Mouse (Mus musculus) erythroblast, embryonic 14.5 days (primary cell): ENCODE results near the gene Tsga10.

Experiments used
- GATA1 ChIP-seq: IDR thresholded peaks from 2 replicates; pipeline ENCODE4 v1.6.1; 2012; ENCODE audit warnings: low read length, inconsistent platforms, mixed read lengths
- TAL1 ChIP-seq: IDR thresholded peaks from 3 replicates; pipeline ENCODE4 v1.6.1; 2012; ENCODE audit warnings: low read length, inconsistent platforms, mixed read lengths

DNA sequence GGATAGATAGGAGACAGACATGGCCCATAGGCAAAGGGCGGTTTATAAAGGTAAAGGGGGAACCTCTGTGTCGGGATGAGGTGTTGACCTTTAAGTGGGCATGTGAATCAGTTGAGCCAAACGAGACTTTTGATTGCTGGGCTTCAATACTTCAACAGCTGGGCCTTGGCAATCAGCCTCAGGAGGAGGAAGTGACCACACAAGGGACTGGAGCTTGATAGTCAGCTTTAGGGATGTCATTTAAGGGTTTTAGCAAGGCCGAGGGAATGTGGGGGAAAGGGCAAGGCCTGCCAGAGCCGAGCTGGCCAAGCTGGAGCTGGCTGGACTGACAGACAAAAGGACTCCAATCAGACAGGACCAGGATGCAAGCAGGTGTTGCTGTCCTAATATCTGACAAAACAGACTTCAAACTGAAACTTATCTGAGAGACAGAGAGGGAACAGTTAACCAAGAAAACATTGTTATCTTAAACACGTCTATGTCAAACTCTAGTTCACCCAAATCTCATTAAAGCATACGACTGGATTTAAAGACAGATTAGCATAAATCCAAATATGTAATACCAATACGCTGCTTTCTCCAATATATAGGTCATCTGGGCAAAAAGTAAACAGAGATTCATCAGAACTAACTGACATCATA lies 125.9 kb downstream of the Tsga10 start:
- TF ChIP-seq GATA1 (no peak), TAL1 (no peak)
